Mouse (Mus musculus) bone marrow macrophage, adult 2 months (primary cell): ENCODE data around the gene Etv3. TPM values are rescaled to one million over a fixed set of nuclear protein-coding genes. Genes with fewer than 3 reads are reported as not detected.

Experiments
- H3K27ac ChIP-seq: 2 replicates; pipeline ENCODE4 v1.5.1; 2012; ENCODE audit warnings: low read depth, low read length; ENCODE audit not compliant: insufficient read depth
- H3K4me1 ChIP-seq: 2 replicates; pipeline ENCODE4 v1.6.1; 2012; ENCODE audit warnings: low read length; ENCODE audit not compliant: control insufficient read depth, insufficient read depth
- H3K4me3 ChIP-seq: 2 replicates; pipeline ENCODE4 v1.5.1; 2012; ENCODE audit warnings: mild to moderate bottlenecking, low read length, moderate library complexity; ENCODE audit not compliant: insufficient read depth
- CTCF ChIP-seq: IDR thresholded peaks from 2 replicates; pipeline ENCODE4 v1.5.1; 2012; ENCODE audit warnings: low read depth, mild to moderate bottlenecking, low read length, moderate library complexity
- POLR2A ChIP-seq: IDR thresholded peaks from 2 replicates; pipeline ENCODE4 v1.6.1; 2012; ENCODE audit warnings: mild to moderate bottlenecking, low read depth, low read length, borderline replicate concordance
- polyA plus RNA-seq: library from polyadenylated mRNA; stranded (reverse); fragments of >200 nt; gene quantifications from 2 replicates; pipeline ENCODE4 v1.2.4, GENCODE M21; 2012; ENCODE audit not compliant: missing spikeins, insufficient read depth, insufficient read length

Gene Etv3
- polyA plus RNA-seq, 1 experiment, result 59.6 TPM

GRCm38 (mm10) chr3:87521126-87521525 lies 4.1 kb upstream of the Etv3 start:
- H3K4me3 ChIP-seq, result no peak overlapping the region
- peaks cover 46% of the 10 kb centered on the region for H3K4me1 ChIP-seq
- H3K27ac ChIP-seq, result peak overlapping the region; percentile 91
- TF ChIP-seq CTCF, result no peak
- TF ChIP-seq POLR2A, result no peak

- Histone ChIP-seq H3K27ac (peak overlapping the region; percentile 68), H3K4me3 (no peak overlapping the region), H3K4me1 (peaks cover 43% of the 10 kb centered on the region)
- TF ChIP-seq CTCF, result no peak
- TF ChIP-seq POLR2A, result no peak
These were observed 3.4 kb upstream of the Etv3 start for GRCm38 (mm10) chr3:87521833-87522232.

GRCm38 (mm10) chr3:87523701-87524100 lies 1.5 kb upstream of the Etv3 start:
- TF ChIP-seq POLR2A (no peak), CTCF (no peak)
- peaks cover 48% of the 10 kb centered on the region for H3K4me1 ChIP-seq
- no peak overlapping the region for H3K4me3 ChIP-seq
- no peak overlapping the region for H3K27ac ChIP-seq

GRCm38 (mm10) chr3:87525837-87526570 lies 797 bp downstream of the Etv3 start:
- TF ChIP-seq CTCF (no peak), POLR2A (no peak)
- peaks cover 50% of the 10 kb centered on the region for H3K4me1 ChIP-seq
- H3K4me3 ChIP-seq, result peak overlapping the region; percentile 71
- peak overlapping the region; percentile 75 for H3K27ac ChIP-seq

GRCm38 (mm10) chr3:87527139-87527538 lies 1.9 kb downstream of the Etv3 start:
- peak overlapping the region; percentile 7; the same call in 1 of the 2 replicates for H3K4me3 ChIP-seq
- peaks cover 46% of the 10 kb centered on the region for H3K4me1 ChIP-seq
- TF ChIP-seq CTCF (no peak), POLR2A (no peak)
- H3K27ac ChIP-seq, result no peak overlapping the region

GRCm38 (mm10) chr3:87528021-87528420 lies 2.8 kb downstream of the Etv3 start:
- no peak overlapping the region for H3K4me3 ChIP-seq
- H3K4me1 ChIP-seq, result peaks cover 39% of the 10 kb centered on the region
- no peak for TF ChIP-seq CTCF
- no peak for TF ChIP-seq POLR2A
- no peak overlapping the region for H3K27ac ChIP-seq

- H3K27ac ChIP-seq, result peak overlapping the region; percentile 13; the same call in 1 of the 2 replicates
- no peak overlapping the region for H3K4me3 ChIP-seq
- TF ChIP-seq CTCF, result no peak
- TF ChIP-seq POLR2A, result no peak
- peaks cover 39% of the 10 kb centered on the region for H3K4me1 ChIP-seq
These were observed 3.6 kb downstream of the Etv3 start for GRCm38 (mm10) chr3:87528841-87529240.

GRCm38 (mm10) chr3:87529568-87529967 lies 4.4 kb downstream of the Etv3 start:
- no peak overlapping the region for H3K4me3 ChIP-seq

GRCm38 (mm10) chr3:87530234-87530633 lies 5.0 kb downstream of the Etv3 start:
- H3K4me3 ChIP-seq, result no peak overlapping the region
- no peak for TF ChIP-seq CTCF
- TF ChIP-seq POLR2A, result no peak
- peaks cover 35% of the 10 kb centered on the region for H3K4me1 ChIP-seq
- no peak overlapping the region for H3K27ac ChIP-seq

More at GRCm38 (mm10) chr3:87529568-87529967, 4.4 kb downstream of the Etv3 start:
- TF ChIP-seq CTCF (no peak), POLR2A (no peak)
- peaks cover 39% of the 10 kb centered on the region for H3K4me1 ChIP-seq
- H3K27ac ChIP-seq, result no peak overlapping the region; the same call in 1 of the 2 replicates

GRCm38 (mm10) chr3:87533667-87534378 lies 8.6 kb downstream of the Etv3 start:
- H3K4me3 ChIP-seq, result no peak overlapping the region
- TF ChIP-seq CTCF (no peak), POLR2A (no peak)
- H3K27ac ChIP-seq, result no peak overlapping the region
- peaks cover 17% of the 10 kb centered on the region for H3K4me1 ChIP-seq
